Mouse (Mus musculus) left cerebral cortex, adult 2 months (tissue): ENCODE results near the gene Actr3. TPM values are rescaled to one million over a fixed set of nuclear protein-coding genes. Genes with fewer than 3 reads are reported as not detected.
"Not testable (repeated sequence)": the region's sequence is repeated elsewhere in the genome, so short reads cannot be mapped to it uniquely, and the experiment has no call there.

Experiments
- DNase-seq, 2 experiments: peaks; one replicate each; pipeline ENCODE4 v3.0.0; 2021 to 2022; ENCODE audit warnings: low spot score in 2 of 2, mixed read lengths in 1 of 2; ENCODE audit errors: extremely low spot score in 1 of 2
- H3K27ac ChIP-seq: fragments of 200-600 bp; 2 replicates; pipeline ENCODE4 v1.8.1; 2022
- H3K4me3 ChIP-seq: fragments of 200-600 bp; 2 replicates; pipeline ENCODE4 v1.8.1; 2022
- CTCF ChIP-seq: fragments of 200-600 bp; IDR thresholded peaks from 2 replicates; pipeline ENCODE4 v1.8.1; 2022; ENCODE audit warnings: antibody characterized with exemption, mild to moderate bottlenecking, moderate library complexity
- intact Hi-C: fragments of 180-260 bp; cut with DNase I; formaldehyde crosslinking; loops from one replicate; pipeline ENCODE4 v1.15.1; 2025
- total RNA-seq, 2 experiments: library from RNA; stranded (reverse); gene quantifications; 2 replicates each; pipeline ENCODE4 v1.2.3; 2021

Gene Actr3
- total RNA-seq, 2 experiments from 2014 or later: 228 to 240 TPM

DNA sequence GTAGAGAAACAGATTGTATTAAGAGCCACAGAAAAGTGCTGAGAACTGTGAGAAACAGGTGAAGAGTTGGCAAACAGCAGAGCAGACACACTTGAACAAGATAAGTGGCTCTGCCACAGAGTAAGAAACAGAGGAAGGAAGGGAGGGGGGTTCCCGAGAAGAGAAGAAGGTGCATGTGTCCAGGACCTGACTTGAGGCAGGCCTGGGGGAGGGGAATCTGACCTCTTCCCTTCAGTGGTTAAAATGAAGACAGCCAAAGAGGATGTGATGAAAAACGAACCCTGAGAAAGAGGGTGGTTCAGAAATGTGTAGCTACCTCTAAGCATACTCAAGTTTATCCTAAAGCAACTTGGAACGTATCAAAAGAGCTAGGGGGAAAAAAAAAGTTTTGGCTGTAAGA is 2.4 kb upstream of the Actr3 start:
- intact Hi-C loops: no loop called here
- TF ChIP-seq CTCF: no peak
- Histone ChIP-seq H3K4me3 (no peak overlapping the region), H3K27ac (no peak overlapping the region)
- no peak for DNase-seq

DNA sequence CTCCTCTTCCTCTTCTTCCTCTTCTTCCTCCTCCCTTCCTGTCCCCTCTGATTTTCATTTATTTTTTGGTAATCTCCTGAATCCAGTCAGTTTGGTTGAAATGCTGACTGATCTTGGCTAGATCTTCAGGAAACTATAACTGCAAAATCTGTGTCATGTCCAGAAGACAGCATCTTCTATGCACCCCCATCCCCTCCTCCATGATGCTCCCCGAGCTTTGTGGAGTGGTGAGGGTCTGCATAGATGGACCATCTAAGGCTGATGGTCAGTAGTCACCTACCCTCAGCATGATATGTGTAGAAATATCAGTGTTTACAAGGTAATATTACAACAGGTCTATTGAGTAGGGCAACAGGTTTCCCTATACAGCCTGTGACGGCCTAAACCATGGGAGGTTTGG is 1.6 kb upstream of the Actr3 start:
- Histone ChIP-seq H3K27ac (no peak overlapping the region), H3K4me3 (no peak overlapping the region)
- DNase-seq: no peak
- no peak for TF ChIP-seq CTCF
- intact Hi-C loops: no loop called here

DNA sequence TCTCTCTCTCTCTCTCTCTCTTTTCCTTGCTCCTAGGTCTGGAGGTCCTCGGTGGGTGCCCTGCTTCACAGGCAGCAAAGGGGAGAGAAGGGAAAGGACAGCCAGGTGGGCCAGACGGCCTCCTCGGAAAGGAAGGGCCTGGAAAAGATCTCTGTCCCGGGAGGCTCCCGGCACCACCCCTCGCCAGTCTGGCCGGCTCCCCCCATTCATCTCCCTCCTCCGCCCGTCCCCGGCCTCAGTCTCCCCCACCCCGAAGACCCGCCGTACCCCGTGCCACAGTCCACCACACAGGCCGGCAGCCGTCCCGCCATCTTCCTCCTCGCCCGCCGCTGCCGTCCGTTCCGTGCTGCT is 534 bp downstream of the Actr3 start:
- Histone ChIP-seq H3K27ac (peak overlapping the region; percentile 97), H3K4me3 (peak overlapping the region; percentile 91)
- TF ChIP-seq CTCF: no peak
- intact Hi-C loops: loop anchor here (1.0 kb wide), 1 partner anchor 125 kb away; the partner anchor contains the start of gene Slc35f5
- no peak for DNase-seq

DNA sequence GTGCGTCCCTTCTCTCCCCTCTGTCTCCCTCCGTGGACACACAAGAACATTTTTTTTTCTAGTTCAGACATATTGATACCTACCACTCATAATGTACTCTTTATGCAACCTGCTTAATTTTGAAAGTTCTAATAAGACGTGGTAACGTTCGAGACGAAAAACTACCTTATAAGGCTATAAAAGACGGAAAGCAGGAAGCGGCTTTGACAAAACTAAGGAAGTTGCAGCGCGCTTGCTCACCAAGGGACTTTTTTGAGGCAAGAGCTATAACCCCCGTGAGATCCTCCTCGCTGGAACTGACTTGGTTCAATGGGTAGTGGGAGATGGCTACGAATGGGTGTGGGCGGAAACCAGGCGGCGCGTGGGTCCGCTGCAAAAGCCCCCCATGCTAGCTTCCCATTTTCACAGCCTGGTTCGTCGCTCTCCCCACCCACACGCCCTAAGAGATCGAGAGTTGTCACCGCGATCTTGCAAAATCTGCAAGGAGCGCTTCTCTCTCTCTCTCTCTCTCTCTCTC is 984 bp downstream of the Actr3 start:
- peak; percentile 48 for DNase-seq
- H3K27ac ChIP-seq: peak overlapping the region; percentile 97
- TF ChIP-seq CTCF: no peak
- intact Hi-C loops: loop anchor here (1.0 kb wide), 1 partner anchor 126 kb away; the partner anchor contains the start of gene Slc35f5
- H3K4me3 ChIP-seq: peak overlapping the region; percentile 91

DNA sequence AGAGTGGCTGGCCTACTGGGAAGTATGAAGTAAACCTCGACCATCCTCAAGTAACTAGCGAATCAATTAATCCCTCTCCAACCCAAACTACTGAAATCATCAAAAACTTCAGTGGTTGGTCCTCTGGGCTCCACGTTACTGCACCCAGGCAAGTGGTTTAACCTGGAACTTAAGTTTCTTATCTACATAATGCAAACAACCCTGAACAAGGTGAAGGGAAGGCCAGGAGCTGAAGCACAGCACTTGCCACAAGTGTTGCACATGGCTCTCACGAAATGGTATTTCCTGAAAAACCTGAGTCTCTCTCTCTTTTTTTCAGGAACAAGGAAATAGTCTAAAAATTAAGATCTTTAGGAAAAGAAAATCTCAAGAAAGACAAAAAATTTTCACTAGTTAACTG is 4.2 kb downstream of the Actr3 start:
- no peak overlapping the region for H3K4me3 ChIP-seq
- TF ChIP-seq CTCF: no peak
- intact Hi-C loops: no loop called here
- H3K27ac ChIP-seq: no peak overlapping the region
- DNase-seq: no peak

DNA sequence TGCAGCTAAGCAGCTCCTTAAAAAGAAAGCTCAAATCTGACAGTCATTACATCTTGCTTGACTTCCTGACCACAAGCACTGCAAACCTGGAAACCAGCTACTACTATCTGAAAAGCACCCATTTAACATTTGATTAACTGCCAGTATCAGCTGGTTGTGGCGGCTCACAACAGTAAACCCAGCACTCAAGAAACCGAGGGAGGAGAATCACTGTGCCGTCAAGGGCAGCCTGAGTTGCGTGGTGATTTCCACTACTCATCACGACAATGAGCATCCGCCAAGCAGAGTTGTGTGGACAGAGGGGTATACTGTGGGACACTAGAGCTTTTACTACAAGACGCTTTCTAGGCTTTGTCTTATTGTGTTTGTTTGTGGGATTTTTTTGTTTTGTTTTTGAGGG is 4.8 kb downstream of the Actr3 start:
- Histone ChIP-seq H3K4me3 (no peak overlapping the region), H3K27ac (no peak overlapping the region)
- no peak for TF ChIP-seq CTCF
- DNase-seq: no peak
- intact Hi-C loops: no loop called here

DNA sequence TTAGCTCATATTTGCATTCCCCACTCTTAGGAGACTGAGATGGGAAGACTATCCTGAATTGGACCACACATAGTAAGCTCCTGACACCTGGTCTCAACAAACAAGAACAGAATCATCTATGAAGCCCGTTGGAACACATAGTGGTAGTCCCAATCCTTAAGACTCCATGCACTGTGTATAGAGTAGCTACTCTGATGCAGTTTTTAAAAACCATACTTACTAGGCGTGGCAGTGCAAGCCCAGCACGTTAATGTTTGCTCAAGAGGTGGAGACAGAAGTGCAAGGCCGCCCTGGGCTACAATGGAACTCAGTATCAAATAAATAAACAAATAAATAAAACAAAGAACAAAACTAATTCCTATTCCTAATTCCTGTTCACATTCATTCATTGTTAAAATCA is 5.5 kb downstream of the Actr3 start:
- no peak overlapping the region for H3K4me3 ChIP-seq
- no peak overlapping the region for H3K27ac ChIP-seq
- no peak for TF ChIP-seq CTCF
- intact Hi-C loops: no loop called here
- DNase-seq: no peak

DNA sequence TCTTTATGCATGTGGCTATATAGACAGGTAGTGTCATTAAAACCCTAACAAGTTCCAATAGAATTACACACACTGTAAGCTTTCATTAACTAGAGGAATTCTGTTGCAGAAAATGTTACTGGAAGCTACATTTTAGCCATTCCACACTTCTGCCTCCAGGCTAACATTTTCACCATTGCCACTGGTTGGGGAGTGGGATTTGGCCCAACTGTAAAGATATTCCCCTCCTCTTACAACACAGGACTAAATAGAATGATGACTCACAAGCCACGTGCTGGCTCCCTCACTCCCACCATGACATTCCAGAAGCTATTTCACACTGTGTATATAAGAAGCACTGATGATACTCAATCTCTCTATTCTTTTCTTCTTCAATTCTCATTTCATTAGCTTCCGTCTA is 7.2 kb downstream of the Actr3 start:
- Histone ChIP-seq H3K4me3 (no peak overlapping the region), H3K27ac (no peak overlapping the region)
- TF ChIP-seq CTCF: no peak
- no peak for DNase-seq
- intact Hi-C loops: no loop called here

DNA sequence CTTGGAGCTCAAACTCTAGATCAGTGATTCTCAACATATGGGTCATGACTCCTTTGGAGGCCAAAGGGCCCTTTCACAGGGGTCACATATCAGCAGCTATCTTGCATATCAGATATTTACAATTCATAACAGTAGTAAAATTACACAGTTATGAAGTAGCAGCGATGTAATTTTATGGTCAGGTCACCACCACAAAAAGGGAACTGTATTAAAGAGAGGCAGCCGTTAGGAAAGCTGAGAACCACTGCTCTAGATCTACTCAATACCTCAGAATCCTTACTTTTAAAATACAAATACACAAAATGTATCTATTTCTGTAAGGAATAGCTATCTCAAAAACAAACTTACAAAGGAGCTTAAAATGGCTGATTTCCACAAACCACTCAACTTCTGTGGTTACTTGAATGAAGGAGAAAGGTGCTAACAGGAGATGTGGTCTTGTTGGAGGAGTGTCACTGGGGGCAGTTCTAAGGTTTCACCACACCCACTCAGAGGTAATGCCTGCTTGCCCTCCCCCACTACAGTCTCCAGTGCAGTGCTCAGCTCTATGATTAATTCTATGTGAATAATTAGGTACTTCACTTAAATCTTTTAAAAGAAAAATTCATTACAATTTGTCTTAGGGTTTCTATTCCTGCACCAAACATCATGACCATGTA is 9.0 kb downstream of the Actr3 start:
- intact Hi-C loops: no loop called here
- Histone ChIP-seq H3K27ac (no peak overlapping the region), H3K4me3 (no peak overlapping the region)
- no peak for TF ChIP-seq CTCF
- DNase-seq: no peak

DNA sequence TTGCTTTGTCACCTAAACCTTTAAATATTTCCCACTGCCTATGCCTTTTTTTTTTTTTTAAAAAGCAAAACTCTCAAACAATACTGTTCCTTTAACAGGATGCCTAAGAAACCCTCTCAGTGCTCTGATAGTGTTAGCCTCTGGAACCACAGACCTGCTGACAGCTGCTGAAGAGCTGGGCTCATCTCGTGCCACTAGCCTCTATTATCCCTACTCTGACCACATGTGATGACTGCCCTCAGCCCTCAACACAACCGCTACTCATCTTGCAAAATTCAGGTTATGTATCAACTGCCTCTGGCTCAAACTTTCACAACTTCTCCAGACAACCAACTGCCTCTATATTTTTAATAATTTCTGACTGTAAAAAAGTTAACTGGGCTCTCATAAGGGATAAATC is 15.6 kb downstream of the Actr3 start:
- intact Hi-C loops: no loop called here
- Histone ChIP-seq H3K4me3 (no peak overlapping the region), H3K27ac (no peak overlapping the region)
- no peak for TF ChIP-seq CTCF
- no peak for DNase-seq

DNA sequence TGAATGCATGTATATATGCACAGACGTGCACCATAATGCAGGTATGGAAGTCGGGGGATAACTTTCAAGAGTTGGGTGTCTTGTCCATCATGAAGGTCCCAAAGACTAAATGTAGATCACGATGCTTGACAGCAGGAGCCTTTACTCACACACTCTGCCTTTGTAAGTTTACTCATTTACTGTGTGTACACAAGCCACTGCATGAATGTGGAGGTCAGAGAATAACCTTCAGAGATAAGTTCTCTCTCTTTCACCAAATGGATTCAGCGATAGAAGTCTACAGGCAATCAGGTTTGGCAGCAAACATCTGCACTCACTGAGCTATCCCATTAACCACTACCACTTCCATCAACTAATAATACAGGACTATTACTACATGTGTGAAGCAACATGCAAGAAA is 16.8 kb downstream of the Actr3 start:
- DNase-seq: no peak
- intact Hi-C loops: no loop called here
- Histone ChIP-seq H3K27ac (no peak overlapping the region), H3K4me3 (no peak overlapping the region)
- no peak for TF ChIP-seq CTCF

DNA sequence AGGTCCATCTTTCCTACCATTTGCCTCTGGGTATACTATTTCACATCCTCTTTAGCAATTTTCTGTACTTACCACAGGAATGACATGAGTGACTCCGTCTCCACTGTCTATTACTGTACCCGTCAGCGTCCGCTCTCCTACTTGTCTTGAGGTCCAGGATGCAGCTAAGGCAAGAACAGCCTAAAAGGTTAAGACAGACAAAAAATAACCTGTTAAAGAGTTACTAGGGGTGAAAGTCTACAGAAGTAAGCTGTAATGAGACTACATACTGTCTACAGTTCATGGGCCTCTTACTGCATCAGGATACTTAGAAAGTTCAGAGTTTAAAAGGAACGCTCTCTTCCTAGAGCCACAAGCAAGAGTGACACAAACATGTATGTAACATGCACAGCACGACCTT is 28.3 kb downstream of the Actr3 start:
- Histone ChIP-seq H3K27ac (no peak overlapping the region), H3K4me3 (no peak overlapping the region)
- TF ChIP-seq CTCF: no peak
- intact Hi-C loops: no loop called here
- no peak for DNase-seq

DNA sequence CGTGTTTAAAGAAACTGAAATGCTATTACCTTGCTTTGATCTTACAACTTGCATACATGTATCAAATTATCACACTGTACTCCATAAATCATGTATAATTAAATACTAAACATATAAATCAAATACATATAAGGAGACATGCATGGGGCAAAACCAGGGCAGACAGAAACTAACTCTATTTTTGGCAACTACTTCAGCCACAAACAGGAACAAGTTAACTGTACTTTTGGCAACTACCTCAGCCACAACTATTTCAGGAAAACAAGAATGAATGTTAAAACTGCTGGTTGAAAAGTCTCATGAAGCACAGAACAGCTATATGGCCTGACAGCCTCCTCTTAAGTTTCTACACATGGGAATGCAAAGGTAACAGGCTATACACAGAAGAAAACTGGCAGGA is 40.1 kb downstream of the Actr3 start:
- Histone ChIP-seq H3K4me3 (no peak overlapping the region), H3K27ac (no peak overlapping the region)
- no peak for TF ChIP-seq CTCF
- no peak for DNase-seq
- intact Hi-C loops: no loop called here

DNA sequence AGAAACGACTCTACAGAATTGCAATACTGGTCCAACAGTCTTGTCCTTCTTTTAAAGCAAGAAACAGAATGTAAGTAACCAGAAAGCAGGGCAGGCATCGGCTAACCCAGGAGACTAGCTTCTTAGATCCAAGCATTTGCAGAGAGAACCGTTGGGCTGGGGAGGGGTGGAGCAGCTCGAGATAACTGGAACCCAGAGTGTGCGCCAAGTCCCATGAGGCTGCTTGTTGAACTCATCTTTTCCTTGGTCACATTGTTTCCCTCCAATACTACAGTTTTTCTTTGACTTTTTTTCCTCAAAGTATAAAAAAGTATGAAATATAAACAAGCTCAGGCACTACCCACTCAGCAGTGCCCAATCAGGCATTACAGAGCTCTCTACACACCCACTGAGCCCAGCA is 42.2 kb downstream of the Actr3 start:
- H3K27ac ChIP-seq, intact Hi-C loops, H3K4me3 ChIP-seq, DNase-seq: not testable (repeated sequence)

DNA sequence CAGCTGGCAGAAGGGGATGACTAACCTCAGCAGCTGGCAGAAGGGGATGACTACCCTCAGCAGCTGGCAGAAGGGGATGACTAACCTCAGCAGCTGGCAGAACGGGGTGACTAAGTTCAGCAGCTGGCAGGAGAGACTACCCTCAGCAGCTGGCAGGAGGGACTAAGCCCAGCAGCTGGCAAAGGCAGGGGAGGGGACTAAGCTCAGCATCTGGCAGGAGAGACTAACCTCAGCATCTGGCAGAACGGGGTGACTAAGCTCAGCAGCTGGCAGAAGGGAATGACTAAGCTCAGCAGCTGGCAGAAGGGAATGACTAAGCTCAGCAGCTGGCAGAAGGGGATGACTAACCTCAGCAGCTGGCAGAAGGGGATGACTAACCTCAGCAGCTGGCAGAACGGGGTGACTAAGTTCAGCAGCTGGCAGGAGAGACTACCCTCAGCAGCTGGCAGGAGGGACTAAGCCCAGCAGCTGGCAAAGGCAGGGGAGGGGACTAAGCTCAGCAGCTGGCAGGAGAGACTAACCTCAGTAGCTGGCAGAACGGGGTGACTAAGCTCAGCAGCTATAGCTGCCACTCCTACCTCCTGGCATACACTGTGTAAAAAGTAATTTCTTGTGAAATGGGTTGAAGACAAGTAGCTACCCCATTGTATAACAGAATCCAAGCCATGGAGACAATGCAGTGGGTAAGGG is 45.3 kb downstream of the Actr3 start:
- DNase-seq, H3K4me3 ChIP-seq, intact Hi-C loops, H3K27ac ChIP-seq: not testable (repeated sequence)

DNA sequence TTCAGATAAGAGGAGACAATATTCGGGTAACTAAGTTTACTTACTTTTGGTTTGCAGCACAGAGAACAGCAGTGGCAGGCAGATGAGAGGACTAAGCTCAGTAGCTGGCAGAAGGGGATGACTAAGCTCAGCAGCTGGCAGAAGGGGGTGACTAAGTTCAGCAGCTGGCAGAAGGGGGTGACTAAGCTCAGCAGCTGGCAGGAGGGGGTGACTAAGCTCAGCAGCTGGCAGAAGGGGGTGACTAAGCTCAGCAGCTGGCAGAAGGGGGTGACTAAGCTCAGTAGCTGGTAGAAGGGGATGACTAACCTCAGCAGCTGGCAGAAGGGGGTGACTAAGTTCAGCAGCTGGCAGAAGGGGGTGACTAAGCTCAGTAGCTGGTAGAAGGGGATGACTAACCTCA is 45.9 kb downstream of the Actr3 start:
- intact Hi-C loops, H3K4me3 ChIP-seq, DNase-seq, H3K27ac ChIP-seq: not testable (repeated sequence)
